Mouse (Mus musculus) layer of hippocampus, postnatal 14 days (tissue): ENCODE results near the gene Mbnl3. TPM values are rescaled to one million over a fixed set of nuclear protein-coding genes. Genes with fewer than 3 reads are reported as not detected.

ENCODE experiments used
- DNase-seq, 2 experiments: peaks; one replicate each; pipeline ENCODE4 v3.0.0; 2021 to 2022; ENCODE audit warnings: low spot score in 2 of 2, mixed read lengths in 1 of 2
- long read RNA-seq, 2 experiments: library from polyadenylated mRNA; stranded (forward); transcript quantifications; one replicate each; pipeline ENCODE4 v2.0.0; 2021
- total RNA-seq, 2 experiments: library from RNA; stranded (reverse); gene quantifications; 2 replicates each; pipeline ENCODE4 v1.2.3; 2021

The Mbnl3 gene
- total RNA-seq = under 1 TPM; 0.26 to 0.55 TPM
- long read RNA-seq, experiment 1 = 0 reads
- long read RNA-seq, experiment 2 = 0 reads

- no peak for DNase-seq
Measured at GRCm38 (mm10) chrX:51206432-51206831, at the start of gene Mbnl3. TSS of gene Mbnl3 (minus strand) at chrX:51206532.

- DNase-seq = no peak
Measured at GRCm38 (mm10) chrX:51205548-51206324, 596 bp downstream of the Mbnl3 start.

GRCm38 (mm10) chrX:51204626-51205547, 1.4 kb downstream of the Mbnl3 start:
- no peak for DNase-seq

GRCm38 (mm10) chrX:51197012-51197411, 9.3 kb downstream of the Mbnl3 start:
- DNase-seq = no peak

GRCm38 (mm10) chrX:51171914-51172313, 34.4 kb downstream of the Mbnl3 start:
- no peak for DNase-seq

GRCm38 (mm10) chrX:51171413-51171812, 34.9 kb downstream of the Mbnl3 start:
- DNase-seq = no peak

- no peak for DNase-seq
Measured at GRCm38 (mm10) chrX:51170404-51170803, 35.9 kb downstream of the Mbnl3 start.

GRCm38 (mm10) chrX:51169476-51170045, 36.8 kb downstream of the Mbnl3 start:
- DNase-seq = no peak

- no peak for DNase-seq
Measured at GRCm38 (mm10) chrX:51167976-51168375, 38.4 kb downstream of the Mbnl3 start.

GRCm38 (mm10) chrX:51164766-51165165, 41.6 kb downstream of the Mbnl3 start:
- no peak for DNase-seq

GRCm38 (mm10) chrX:51148436-51148835, 57.9 kb downstream of the Mbnl3 start:
- DNase-seq = no peak

GRCm38 (mm10) chrX:51146351-51146750, 60.0 kb downstream of the Mbnl3 start:
- DNase-seq = peak in 1 of 2 experiments; percentile 11

- no peak for DNase-seq
Measured at GRCm38 (mm10) chrX:51140055-51140454, 66.3 kb downstream of the Mbnl3 start.

GRCm38 (mm10) chrX:51131325-51131724, 75.0 kb downstream of the Mbnl3 start:
- peak in 1 of 2 experiments; percentile 0 for DNase-seq

- DNase-seq = no peak
Measured at GRCm38 (mm10) chrX:51102748-51103147, 103.6 kb downstream of the Mbnl3 start.

- no peak for DNase-seq
Measured at GRCm38 (mm10) chrX:51084972-51085371, 121.4 kb downstream of the Mbnl3 start.

- no peak for DNase-seq
Measured at GRCm38 (mm10) chrX:51084211-51084610, 122.1 kb downstream of the Mbnl3 start.

- DNase-seq = no peak
Measured at GRCm38 (mm10) chrX:51076744-51077143, 129.6 kb downstream of the Mbnl3 start.
